Mouse (Mus musculus) urinary bladder, postnatal 14 days (tissue): ENCODE data around the gene Slco2b1.

Experiments
- DNase-seq: peaks from one replicate; pipeline ENCODE4 v3.0.0; 2021; ENCODE audit warnings: low spot score

Gene Slco2b1

GRCm38 (mm10) chr7:99693976-99694375 is 17.2 kb downstream of the Slco2b1 start:
- DNase-seq, result no peak

GRCm38 (mm10) chr7:99693387-99693786 is 17.8 kb downstream of the Slco2b1 start:
- no peak for DNase-seq

- no peak for DNase-seq
Observed at GRCm38 (mm10) chr7:99692396-99692795, 18.7 kb downstream of the Slco2b1 start.

GRCm38 (mm10) chr7:99690819-99691218 is 20.3 kb downstream of the Slco2b1 start:
- no peak for DNase-seq

- DNase-seq, result no peak
Observed at GRCm38 (mm10) chr7:99684086-99684485, 27.1 kb downstream of the Slco2b1 start.

- no peak for DNase-seq
Observed at GRCm38 (mm10) chr7:99680771-99681170, 30.4 kb downstream of the Slco2b1 start.

GRCm38 (mm10) chr7:99674890-99675289 is 36.2 kb downstream of the Slco2b1 start:
- DNase-seq, result no peak

- no peak for DNase-seq
Observed at GRCm38 (mm10) chr7:99674209-99674608, 36.9 kb downstream of the Slco2b1 start.

GRCm38 (mm10) chr7:99673188-99673587 is 38.0 kb downstream of the Slco2b1 start:
- DNase-seq, result no peak

GRCm38 (mm10) chr7:99671544-99672435 is 39.4 kb downstream of the Slco2b1 start:
- DNase-seq, result no peak

- no peak for DNase-seq
Observed at GRCm38 (mm10) chr7:99670915-99671314, 40.2 kb downstream of the Slco2b1 start.

- peak; percentile 36 for DNase-seq
Observed at GRCm38 (mm10) chr7:99668802-99669201, 42.3 kb downstream of the Slco2b1 start.

GRCm38 (mm10) chr7:99667096-99667495 is 44.0 kb downstream of the Slco2b1 start:
- DNase-seq, result no peak

- no peak for DNase-seq
Observed at GRCm38 (mm10) chr7:99665731-99666452, 45.2 kb downstream of the Slco2b1 start.

GRCm38 (mm10) chr7:99664571-99665485 is 46.3 kb downstream of the Slco2b1 start:
- DNase-seq, result peak; percentile 64

GRCm38 (mm10) chr7:99663507-99664220 is 47.5 kb downstream of the Slco2b1 start:
- DNase-seq, result no peak

- DNase-seq, result no peak
Observed at GRCm38 (mm10) chr7:99662311-99662710, 48.8 kb downstream of the Slco2b1 start.

GRCm38 (mm10) chr7:99661571-99662230 is 49.4 kb downstream of the Slco2b1 start:
- DNase-seq, result no peak

- no peak for DNase-seq
Observed at GRCm38 (mm10) chr7:99661071-99661470, 50.1 kb downstream of the Slco2b1 start.

GRCm38 (mm10) chr7:99659379-99660029 is 51.6 kb downstream of the Slco2b1 start:
- DNase-seq, result peak; percentile 84
